Mouse (Mus musculus) erythroblast, embryonic 14.5 days (primary cell): ENCODE measurements around the gene Wdr73.

Source experiments
- GATA1 ChIP-seq: IDR thresholded peaks from 2 replicates; pipeline ENCODE4 v1.6.1; 2012; ENCODE audit warnings: low read length, inconsistent platforms, mixed read lengths
- TAL1 ChIP-seq: IDR thresholded peaks from 3 replicates; pipeline ENCODE4 v1.6.1; 2012; ENCODE audit warnings: low read length, inconsistent platforms, mixed read lengths

DNA sequence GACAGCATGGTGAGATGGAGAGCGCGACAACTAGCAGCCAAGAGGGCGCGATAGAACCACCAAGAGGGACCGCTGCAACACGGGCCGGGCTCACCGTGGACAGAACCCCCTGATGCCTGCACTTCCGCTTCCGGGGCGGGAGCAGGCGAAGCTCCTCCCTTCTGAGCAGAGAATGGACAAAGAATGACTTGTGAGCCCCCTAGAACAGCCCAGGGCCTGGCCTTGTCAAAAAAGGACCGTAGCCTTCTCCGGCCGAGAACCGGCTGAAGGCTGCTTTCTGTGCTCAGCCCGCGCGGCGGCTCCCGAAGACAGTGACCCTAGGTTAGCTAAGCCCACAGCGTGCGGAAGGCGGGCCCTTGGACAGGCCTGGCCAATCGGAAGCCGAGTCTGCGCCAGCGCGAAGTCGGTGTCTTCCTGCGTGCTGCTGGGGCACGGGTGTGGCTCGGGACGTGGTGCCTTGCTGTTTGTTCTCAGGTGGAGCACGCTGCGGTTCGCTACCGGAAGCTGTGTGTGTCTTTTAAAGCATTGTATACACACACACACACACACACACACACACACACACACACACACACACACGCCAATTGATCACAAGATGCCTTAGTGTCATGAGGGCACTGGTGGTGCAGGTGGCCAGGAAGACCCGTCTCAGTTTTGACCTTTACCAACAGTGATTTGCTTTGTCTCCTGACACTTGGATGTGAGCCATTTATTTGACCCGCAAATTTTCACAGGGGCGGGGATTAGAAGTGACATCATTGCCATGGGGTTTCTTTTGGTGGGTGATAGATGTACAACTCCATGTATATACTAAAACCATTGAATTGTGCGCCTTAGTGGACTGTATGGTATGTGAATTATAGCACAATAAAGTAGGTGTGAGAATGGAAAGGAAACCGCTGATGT, 46.6 kb upstream of the Wdr73 start, which contains the start of gene Sec11a:
- TF ChIP-seq TAL1 (no peak), GATA1 (no peak)
